Mouse (Mus musculus): ENCODE results near the gene Sh2d3c. TPM values are rescaled to one million over a fixed set of nuclear protein-coding genes. Genes with fewer than 3 reads are reported as not detected.
A peak's percentile ranks its signal among the peaks of the same experiment; 100 is the strongest.

The Sh2d3c gene
- polyA plus RNA-seq, 1 experiment from 2014 or later: 27.6 TPM

DNA sequence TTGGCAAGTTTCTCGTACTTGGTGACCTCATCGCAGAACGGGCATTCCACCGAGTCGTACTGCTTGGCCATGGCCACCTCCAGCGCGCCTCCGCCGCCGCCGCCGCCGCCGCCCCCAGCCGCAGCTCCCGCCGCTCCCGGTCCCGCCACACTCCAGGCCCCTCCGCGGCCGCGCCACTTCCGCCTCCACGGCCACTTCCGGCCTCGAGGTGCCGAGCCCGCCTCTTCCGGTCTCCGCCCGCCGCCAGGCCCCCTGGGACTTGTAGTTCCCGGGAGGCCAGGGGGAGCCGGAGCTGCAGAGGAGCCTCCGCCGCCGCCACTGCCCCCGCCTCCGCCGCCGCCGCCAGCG lies 8.3 kb upstream of the Sh2d3c start:
- Histone ChIP-seq H3K27ac (replicated peaks) (peak overlapping the region; percentile 97), H3K4me3 (replicated peaks) (peak overlapping the region; percentile 85), H3K4me2 (replicated peaks) (peak overlapping the region; percentile 62), H3K4me1 (peaks cover 31% of the 10 kb centered on the region), H3K27me3 (no peaks in the 10 kb centered on the region), H3K9me3 (replicated peaks) (no peaks in the 10 kb centered on the region), H3K36me3 (peaks cover 35% of the 10 kb centered on the region), H3K9ac (peak overlapping the region; percentile 72)
- peak; percentile 91 for ATAC-seq (ENCODE audit: insufficient number of reproducible peaks, low FRiP score, low TSS enrichment, low read depth)
- WGBS: under 1% methylated on average over 28 of the region's 44 CpGs

DNA sequence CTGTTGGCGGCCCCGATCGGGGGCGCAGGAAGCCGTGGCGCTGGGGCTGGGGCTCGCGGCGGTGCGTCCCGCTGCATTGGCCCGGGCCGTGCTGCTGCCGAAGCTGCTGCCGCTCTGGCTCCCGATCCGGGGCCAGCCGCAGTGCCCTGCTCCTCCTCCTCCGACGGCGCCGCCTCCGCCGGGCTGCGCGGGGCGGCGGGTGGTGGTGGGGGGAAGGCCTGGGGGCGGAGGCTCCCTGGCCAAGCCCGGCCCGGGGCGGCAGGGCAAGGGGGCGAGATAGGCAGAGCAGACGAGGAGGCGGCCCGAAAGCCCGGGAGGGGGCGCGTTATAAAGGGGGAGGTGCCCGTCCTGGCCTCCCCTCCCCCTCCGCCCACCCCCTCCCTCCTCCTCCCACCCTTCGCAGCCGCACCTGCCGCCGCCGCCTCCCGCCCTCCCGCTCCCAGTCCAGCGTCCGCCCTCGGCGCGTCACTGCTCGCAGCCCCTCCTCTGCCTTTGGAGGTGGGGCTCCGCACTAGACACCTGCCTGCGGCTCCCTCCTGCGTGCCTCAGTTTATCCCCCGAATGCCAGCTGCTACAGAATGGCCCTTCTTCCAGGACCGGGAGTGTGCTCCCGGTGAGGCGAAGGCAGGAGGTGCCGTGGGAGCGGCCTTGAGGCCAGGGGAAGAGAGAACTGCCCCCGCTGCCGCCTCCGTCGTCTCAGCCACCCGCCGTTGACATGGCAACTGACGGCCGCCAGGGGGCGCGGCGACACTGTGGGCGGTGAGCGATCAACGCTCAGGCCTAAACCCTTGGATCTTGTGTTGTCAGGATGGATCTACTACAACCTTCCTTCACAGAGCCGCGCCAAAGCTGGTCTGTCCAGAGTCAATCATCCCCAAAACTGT lies 7.7 kb upstream of the Sh2d3c start, which contains the start of gene Cdk9:
TSS of gene Cdk9 (minus strand) at position 143 of the 884 bp plus-strand sequence.
- Histone ChIP-seq H3K27me3 (no peaks in the 10 kb centered on the region), H3K9ac (peak within 1 kb of the TSS; percentile 72), H3K4me2 (replicated peaks) (peak within 1 kb of the TSS; percentile 62), H3K27ac (replicated peaks) (peak within 1 kb of the TSS; percentile 97), H3K4me3 (replicated peaks) (peak within 1 kb of the TSS; percentile 85), H3K9me3 (replicated peaks) (no peaks in the 10 kb centered on the region), H3K36me3 (peaks cover 28% of the 10 kb centered on the region), H3K4me1 (peaks cover 31% of the 10 kb centered on the region)
- under 1% methylated on average over 64 of the region's 79 CpGs for WGBS
- ATAC-seq (ENCODE audit: insufficient number of reproducible peaks, low FRiP score, low TSS enrichment, low read depth): peak; percentile 90

DNA sequence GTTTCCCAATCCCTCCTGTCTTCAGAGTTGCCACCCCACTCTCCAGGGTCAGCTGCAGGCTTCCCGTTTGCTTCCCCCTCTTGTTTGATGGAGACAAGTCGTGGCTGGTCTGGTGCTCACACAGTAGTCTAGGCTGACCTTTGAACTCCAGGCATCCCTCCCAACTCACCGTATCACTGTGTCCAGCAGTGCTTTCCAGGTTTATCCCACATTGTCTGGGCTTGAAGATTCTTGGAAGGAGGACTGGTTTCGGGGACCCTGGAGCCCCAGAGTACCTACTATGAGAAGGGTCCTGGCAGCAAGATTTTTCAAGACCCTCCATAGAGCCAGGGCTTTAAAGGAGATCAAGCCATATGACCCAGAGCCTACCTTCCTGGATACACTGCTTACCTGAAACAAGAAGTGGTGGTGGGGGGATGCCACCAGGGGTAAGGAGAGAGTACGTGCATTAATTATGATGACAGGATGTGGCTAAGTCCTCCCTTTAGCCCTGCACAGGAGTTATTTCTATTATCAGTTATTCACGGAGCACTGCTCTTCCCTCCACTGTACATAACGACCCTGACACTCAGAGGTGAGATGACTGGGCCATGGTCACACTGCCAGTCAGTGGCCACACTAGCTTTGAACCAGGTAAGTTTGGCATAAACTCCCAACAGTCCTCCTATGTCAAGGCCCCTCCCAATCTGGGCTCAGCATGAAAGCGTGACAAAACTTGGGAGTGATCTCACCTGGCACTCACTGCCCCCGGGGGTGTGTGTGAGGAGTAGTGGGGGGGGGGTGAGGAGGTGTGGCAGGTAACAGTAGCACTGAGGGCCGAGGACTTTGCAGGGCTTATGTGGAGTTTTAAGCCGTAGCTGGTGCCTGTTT lies 6.5 kb upstream of the Sh2d3c start:
- H3K4me1 ChIP-seq: peaks cover 34% of the 10 kb centered on the region
- peak overlapping the region; percentile 97 for H3K27ac ChIP-seq (replicated peaks)
- no peak overlapping the region for H3K4me3 ChIP-seq (replicated peaks)
- 47% methylated on average over 11 of the region's 11 CpGs for WGBS
- H3K4me2 ChIP-seq (replicated peaks): peak overlapping the region; percentile 62; the same call in 1 of the 2 replicates
- H3K36me3 ChIP-seq: peaks cover 18% of the 10 kb centered on the region
- no peaks in the 10 kb centered on the region for H3K27me3 ChIP-seq
- ATAC-seq (ENCODE audit: insufficient number of reproducible peaks, low FRiP score, low TSS enrichment, low read depth): no peak
- H3K9me3 ChIP-seq (replicated peaks): no peaks in the 10 kb centered on the region
- no peak overlapping the region for H3K9ac ChIP-seq

DNA sequence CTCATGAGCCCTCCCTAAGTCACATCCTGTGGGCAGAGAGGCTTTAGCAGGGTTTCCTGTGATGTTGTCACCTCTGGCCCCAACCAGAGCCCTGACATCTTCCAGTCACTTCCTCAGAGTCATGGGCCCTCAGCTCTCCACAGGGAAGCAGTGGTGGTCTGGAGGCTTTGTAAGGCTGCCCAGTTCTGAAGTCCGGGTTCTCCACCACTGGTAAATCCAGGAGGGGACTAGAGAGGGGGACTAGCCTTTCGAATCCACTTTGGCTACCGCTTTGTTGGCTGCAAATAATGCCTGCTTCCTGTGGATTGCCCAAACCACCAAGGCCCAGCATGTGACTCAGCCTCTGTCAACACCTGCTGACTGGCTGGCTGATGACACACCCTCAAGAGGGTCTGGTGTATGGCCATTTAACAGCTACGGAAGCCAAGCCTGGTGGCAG lies 5.8 kb upstream of the Sh2d3c start:
- ATAC-seq (ENCODE audit: insufficient number of reproducible peaks, low FRiP score, low TSS enrichment, low read depth): no peak
- Histone ChIP-seq H3K27ac (replicated peaks) (peak overlapping the region; percentile 45; the same call in 1 of the 2 replicates), H3K4me2 (replicated peaks) (no peak overlapping the region), H3K4me1 (peaks cover 34% of the 10 kb centered on the region), H3K9ac (no peak overlapping the region), H3K4me3 (replicated peaks) (no peak overlapping the region), H3K27me3 (no peaks in the 10 kb centered on the region), H3K9me3 (replicated peaks) (no peaks in the 10 kb centered on the region), H3K36me3 (peaks cover 12% of the 10 kb centered on the region)
- 56% methylated on average over 4 of the region's 4 CpGs for WGBS

DNA sequence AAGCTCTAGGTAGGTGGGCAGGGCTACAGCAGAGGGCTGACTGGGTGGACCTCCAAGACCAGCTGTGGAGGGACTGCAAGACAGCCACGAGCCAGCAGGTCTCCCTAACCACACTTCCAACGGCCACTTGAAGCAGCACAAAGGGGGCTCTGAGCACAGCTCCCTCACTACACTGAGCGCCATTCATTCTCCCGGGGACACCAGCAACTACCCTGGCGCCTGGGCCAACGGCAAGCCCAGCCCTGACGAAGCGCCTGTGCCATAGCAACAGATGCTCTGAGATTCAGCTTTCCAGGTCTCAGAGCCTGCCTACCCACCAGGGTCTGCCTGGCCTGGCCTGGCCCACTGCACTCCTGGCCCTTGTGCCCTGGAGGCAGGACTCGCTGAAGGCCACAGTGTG lies 2.1 kb upstream of the Sh2d3c start:
- Histone ChIP-seq H3K27ac (replicated peaks) (no peak overlapping the region), H3K4me1 (peaks cover 42% of the 10 kb centered on the region), H3K9ac (no peak overlapping the region), H3K27me3 (no peaks in the 10 kb centered on the region), H3K36me3 (no peaks in the 10 kb centered on the region), H3K9me3 (replicated peaks) (no peaks in the 10 kb centered on the region), H3K4me3 (replicated peaks) (no peak overlapping the region), H3K4me2 (replicated peaks) (no peak overlapping the region)
- WGBS: 34% methylated on average over 9 of the region's 9 CpGs
- ATAC-seq (ENCODE audit: insufficient number of reproducible peaks, low FRiP score, low TSS enrichment, low read depth): peak; percentile 73; the same call in 1 of the 2 replicates

DNA sequence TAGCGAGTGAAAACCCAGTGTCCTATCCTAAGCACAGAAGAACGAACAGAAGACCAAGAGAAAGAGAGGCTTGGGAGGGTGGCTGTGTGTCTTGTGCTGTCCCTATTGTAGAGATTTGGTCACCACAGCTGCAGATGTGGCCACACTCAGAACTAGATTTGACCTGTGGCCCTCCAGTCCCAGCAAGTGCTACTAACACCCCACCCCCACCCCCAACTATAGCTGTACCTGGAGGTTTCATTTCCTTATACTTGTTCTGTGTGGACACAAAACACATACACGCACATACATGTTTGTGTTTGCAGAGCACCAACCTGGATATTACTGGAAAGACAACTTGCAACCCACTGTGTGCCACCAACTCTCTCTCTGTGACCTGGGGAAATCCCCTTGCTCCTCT lies 802 bp upstream of the Sh2d3c start:
- Histone ChIP-seq H3K36me3 (no peaks in the 10 kb centered on the region), H3K4me2 (replicated peaks) (no peak overlapping the region), H3K4me1 (peaks cover 29% of the 10 kb centered on the region), H3K9ac (no peak overlapping the region), H3K27ac (replicated peaks) (peak overlapping the region; percentile 13; the same call in 1 of the 2 replicates), H3K27me3 (no peaks in the 10 kb centered on the region), H3K9me3 (replicated peaks) (no peaks in the 10 kb centered on the region), H3K4me3 (replicated peaks) (no peak overlapping the region)
- 92% methylated on average over 3 of the region's 3 CpGs for WGBS
- ATAC-seq (ENCODE audit: insufficient number of reproducible peaks, low FRiP score, low TSS enrichment, low read depth): no peak

DNA sequence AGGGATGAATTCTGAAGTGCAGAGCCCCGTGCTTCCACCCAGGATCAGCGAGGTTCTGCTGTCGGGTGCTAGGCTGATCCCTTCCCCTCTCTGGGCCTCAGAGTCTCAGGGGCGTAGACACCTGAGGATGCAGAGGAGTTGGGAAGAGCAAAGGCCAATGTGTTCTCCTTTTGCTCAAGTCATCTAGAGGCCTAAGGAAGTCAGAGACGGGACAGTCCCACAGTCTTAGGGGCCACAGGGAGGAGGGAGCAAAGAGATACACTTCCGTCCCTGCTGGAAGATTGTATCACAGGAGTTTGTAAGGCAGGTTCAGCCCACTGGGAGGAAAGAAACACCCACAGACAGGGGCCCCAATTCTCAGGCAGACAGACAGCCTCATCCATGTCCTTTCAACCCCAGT lies 1.2 kb downstream of the Sh2d3c start:
- Histone ChIP-seq H3K9me3 (replicated peaks) (no peaks in the 10 kb centered on the region), H3K4me3 (replicated peaks) (peak overlapping the region; percentile 25), H3K4me2 (replicated peaks) (peak overlapping the region; percentile 34), H3K27me3 (no peaks in the 10 kb centered on the region), H3K36me3 (no peaks in the 10 kb centered on the region), H3K4me1 (peaks cover 28% of the 10 kb centered on the region), H3K27ac (replicated peaks) (0 out of 2 replicates have a peak overlapping the region, but pooled peaks have one; percentile 17), H3K9ac (no peak overlapping the region)
- WGBS: 49% methylated on average over 6 of the region's 6 CpGs
- ATAC-seq (ENCODE audit: insufficient number of reproducible peaks, low FRiP score, low TSS enrichment, low read depth): no peak

DNA sequence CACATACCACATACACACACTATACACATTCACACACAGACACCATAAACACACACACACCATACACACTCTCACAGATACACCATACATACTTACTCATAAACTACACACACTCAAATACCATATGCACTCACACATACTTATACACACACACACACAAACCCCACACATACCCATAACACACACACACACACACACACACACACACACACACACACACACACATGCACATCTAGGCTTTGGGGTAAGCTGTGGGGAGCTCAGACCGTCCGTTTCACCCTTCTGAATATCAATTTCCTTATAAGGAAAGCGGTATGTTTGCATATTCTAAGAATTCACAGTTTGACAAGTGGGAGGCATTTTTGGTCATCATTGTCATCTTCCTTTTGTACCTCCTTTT lies 1.7 kb downstream of the Sh2d3c start:
- peaks cover 31% of the 10 kb centered on the region for H3K4me1 ChIP-seq
- no peak for ATAC-seq (ENCODE audit: insufficient number of reproducible peaks, low FRiP score, low TSS enrichment, low read depth)
- no peaks in the 10 kb centered on the region for H3K9me3 ChIP-seq (replicated peaks)
- WGBS: 53% methylated on average over 3 of the region's 3 CpGs
- no peak overlapping the region for H3K9ac ChIP-seq
- H3K4me3 ChIP-seq (replicated peaks): no peak overlapping the region
- H3K4me2 ChIP-seq (replicated peaks): peak overlapping the region; percentile 34; the same call in 1 of the 2 replicates
- no peaks in the 10 kb centered on the region for H3K36me3 ChIP-seq
- no peak overlapping the region for H3K27ac ChIP-seq (replicated peaks)
- H3K27me3 ChIP-seq: no peaks in the 10 kb centered on the region

DNA sequence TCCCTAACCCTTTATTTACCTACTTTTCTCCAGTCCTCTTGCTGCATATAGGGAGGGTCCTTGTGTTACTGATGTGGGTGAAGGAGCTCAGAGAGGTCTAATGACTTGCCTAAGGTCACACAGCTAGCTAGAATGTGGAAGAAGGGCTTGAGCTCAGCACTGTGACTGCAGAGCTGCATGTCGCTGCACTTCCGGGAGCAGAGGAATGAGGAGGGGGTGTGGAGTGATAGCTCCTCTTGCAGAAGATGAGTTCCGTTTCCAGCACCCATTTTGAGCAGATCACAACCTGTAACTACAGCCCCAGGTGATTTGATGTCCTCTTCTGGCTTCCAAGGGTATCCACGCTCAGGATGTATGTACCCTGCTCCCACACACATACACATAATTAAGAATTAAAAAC lies 3.3 kb downstream of the Sh2d3c start:
- H3K9ac ChIP-seq: no peak overlapping the region
- H3K4me2 ChIP-seq (replicated peaks): no peak overlapping the region
- H3K4me1 ChIP-seq: peaks cover 39% of the 10 kb centered on the region
- no peak for ATAC-seq (ENCODE audit: insufficient number of reproducible peaks, low FRiP score, low TSS enrichment, low read depth)
- no peaks in the 10 kb centered on the region for H3K27me3 ChIP-seq
- H3K27ac ChIP-seq (replicated peaks): no peak overlapping the region
- no peaks in the 10 kb centered on the region for H3K9me3 ChIP-seq (replicated peaks)
- no peaks in the 10 kb centered on the region for H3K36me3 ChIP-seq
- WGBS: 71% methylated on average over 4 of the region's 4 CpGs
- no peak overlapping the region for H3K4me3 ChIP-seq (replicated peaks)

DNA sequence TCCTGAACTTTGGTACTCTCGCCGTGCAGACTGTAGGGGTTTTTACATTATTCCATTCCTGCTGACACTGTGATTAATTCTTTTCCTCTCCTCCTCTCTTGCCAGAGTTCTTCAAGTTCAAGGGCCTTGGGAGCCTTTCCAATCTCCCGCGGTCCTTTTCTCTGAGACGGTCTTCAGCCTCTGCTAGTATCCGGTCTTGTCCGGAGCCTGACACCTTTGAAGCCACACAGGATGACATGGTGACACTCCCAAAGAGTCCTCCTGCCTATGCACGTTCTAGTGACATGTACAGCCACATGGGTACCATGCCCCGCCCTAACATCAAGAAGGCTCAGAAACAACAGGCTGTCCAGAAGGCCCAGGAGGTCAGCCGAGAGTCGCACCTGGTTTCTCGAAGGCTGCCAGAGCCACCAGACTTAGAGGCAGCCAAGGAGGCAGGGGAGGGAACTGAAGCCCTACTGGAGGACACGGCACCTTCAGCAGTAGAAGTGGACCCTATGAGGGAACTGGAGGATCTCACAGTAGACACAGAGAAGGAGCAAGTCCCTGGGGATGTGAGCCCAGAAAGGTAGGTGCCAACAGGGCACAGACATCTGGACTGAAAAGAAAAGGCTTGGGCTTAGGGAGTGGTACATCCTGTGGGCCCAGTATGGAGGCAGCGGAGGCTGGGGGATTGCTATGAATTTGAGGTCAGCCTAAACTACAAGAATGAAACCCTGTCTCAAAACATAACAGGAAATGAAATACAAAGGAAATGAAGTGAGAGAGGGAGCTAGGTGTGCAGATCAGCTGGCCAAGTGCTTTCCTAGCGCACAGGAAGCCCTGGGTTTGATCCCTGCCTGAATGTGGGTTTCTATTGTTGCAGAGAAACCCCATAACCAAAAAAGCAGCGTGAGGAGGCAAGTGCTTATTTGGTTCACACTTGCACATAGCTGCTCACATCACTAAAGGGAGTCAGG lies 4.3 kb downstream of the Sh2d3c start:
- H3K9me3 ChIP-seq (replicated peaks): no peaks in the 10 kb centered on the region
- WGBS: 78% methylated on average over 16 of the region's 16 CpGs
- no peak overlapping the region for H3K9ac ChIP-seq
- H3K4me3 ChIP-seq (replicated peaks): no peak overlapping the region
- peaks cover 42% of the 10 kb centered on the region for H3K4me1 ChIP-seq
- H3K27me3 ChIP-seq: no peaks in the 10 kb centered on the region
- no peak overlapping the region for H3K27ac ChIP-seq (replicated peaks)
- no peaks in the 10 kb centered on the region for H3K36me3 ChIP-seq
- no peak overlapping the region for H3K4me2 ChIP-seq (replicated peaks)
- ATAC-seq (ENCODE audit: insufficient number of reproducible peaks, low FRiP score, low TSS enrichment, low read depth): no peak

Data from embryonic facial prominence, embryonic 15.5 days (tissue).